Mouse (Mus musculus): ENCODE data around the gene Pnliprp2. TPM values are rescaled to one million over a fixed set of nuclear protein-coding genes. Genes with fewer than 3 reads are reported as not detected.

The Pnliprp2 gene
- total and polyA plus RNA-seq, 3 experiments = not detected

- H3K27me3 ChIP-seq (ENCODE audit: control insufficient read depth in 1 of 2, insufficient read depth in 2 of 2, low read length in 2 of 2) = no peaks in the 10 kb centered on the region
- H3K4me3 ChIP-seq (ENCODE audit: control insufficient read depth in 1 of 2, insufficient read depth in 1 of 2, low read depth in 2 of 2, low read length in 2 of 2) = no peak overlapping the region
- DNase-seq (ENCODE audit: low read depth, low spot score) = no peak
- no peaks in the 10 kb centered on the region for H3K36me3 ChIP-seq (ENCODE audit: control insufficient read depth in 1 of 2, insufficient read depth in 2 of 2, low read length in 2 of 2)
- H3K27ac ChIP-seq (ENCODE audit: control insufficient read depth, low read depth, low read length) = no peak overlapping the region
- TF ChIP-seq POLR2AphosphoS2 (IDR thresholded peaks at IDR 0.05; ENCODE audit: low read length) (no peak), CTCF (IDR thresholded peaks at IDR 0.05 in 2 of 3, conservative IDR thresholded peaks at IDR 0.05 in 1 of 3; ENCODE audit: control insufficient read depth in 1 of 3, insufficient read depth in 1 of 3, low read depth in 2 of 3, low read length in 3 of 3, poor library complexity in 1 of 3, severe bottlenecking in 1 of 3) (no peak), MEF2A (IDR thresholded peaks at IDR 0.05; ENCODE audit: extremely low read depth, insufficient replicate concordance, low read depth, low read length, poor library complexity, severe bottlenecking) (no peak), TBP (IDR thresholded peaks at IDR 0.05; ENCODE audit: low read depth, low read length) (no peak), ZMIZ1 (IDR thresholded peaks at IDR 0.05; ENCODE audit: low read depth, low read length) (no peak), UBTF (IDR thresholded peaks at IDR 0.05; ENCODE audit: borderline replicate concordance, insufficient read depth, low read depth, low read length) (no peak), HCFC1 (IDR thresholded peaks at IDR 0.05; ENCODE audit: low read depth, low read length) (no peak), TAL1 (IDR thresholded peaks at IDR 0.05; ENCODE audit: low read length) (no peak)
- H3K79me2 ChIP-seq (ENCODE audit: control insufficient read depth, insufficient read depth, low read length, poor library complexity) = no peaks in the 10 kb centered on the region
- no peak overlapping the region for H3K9ac ChIP-seq (ENCODE audit: control insufficient read depth, low read depth, low read length, poor library complexity, severe bottlenecking)
- no peaks in the 10 kb centered on the region for H3K4me1 ChIP-seq (ENCODE audit: control insufficient read depth in 1 of 2, insufficient read depth in 2 of 2, low read length in 2 of 2)
- H3K9me3 ChIP-seq (replicated peaks; ENCODE audit: insufficient read depth, low read length) = no peaks in the 10 kb centered on the region
These were observed 16.9 kb downstream of the Pnliprp2 start for GRCm38 (mm10) chr19:58776461-58776860.

GRCm38 (mm10) chr19:58781566-58781965 lies 22.0 kb downstream of the Pnliprp2 start:
- no peaks in the 10 kb centered on the region for H3K4me1 ChIP-seq (ENCODE audit: control insufficient read depth in 1 of 2, insufficient read depth in 2 of 2, low read length in 2 of 2)
- DNase-seq (ENCODE audit: low read depth, low spot score) = no peak
- no peak overlapping the region for H3K4me3 ChIP-seq (ENCODE audit: control insufficient read depth in 1 of 2, insufficient read depth in 1 of 2, low read depth in 2 of 2, low read length in 2 of 2)
- H3K79me2 ChIP-seq (ENCODE audit: control insufficient read depth, insufficient read depth, low read length, poor library complexity) = no peaks in the 10 kb centered on the region
- H3K9me3 ChIP-seq (replicated peaks; ENCODE audit: insufficient read depth, low read length) = no peaks in the 10 kb centered on the region
- no peaks in the 10 kb centered on the region for H3K27me3 ChIP-seq (ENCODE audit: control insufficient read depth in 1 of 2, insufficient read depth in 2 of 2, low read length in 2 of 2)
- no peaks in the 10 kb centered on the region for H3K36me3 ChIP-seq (ENCODE audit: control insufficient read depth in 1 of 2, insufficient read depth in 2 of 2, low read length in 2 of 2)
- H3K9ac ChIP-seq (ENCODE audit: control insufficient read depth, low read depth, low read length, poor library complexity, severe bottlenecking) = no peak overlapping the region
- H3K27ac ChIP-seq (ENCODE audit: control insufficient read depth, low read depth, low read length) = no peak overlapping the region
- TF ChIP-seq CHD2 (IDR thresholded peaks at IDR 0.05; ENCODE audit: low read length) = no peak
- no peak for TF ChIP-seq POLR2A (IDR thresholded peaks at IDR 0.05; ENCODE audit: control insufficient read depth in 1 of 2, insufficient read depth in 1 of 2, low read depth in 1 of 2, low read length in 2 of 2, poor library complexity in 1 of 2)
- no peak for TF ChIP-seq TBP (IDR thresholded peaks at IDR 0.05; ENCODE audit: low read depth, low read length)

- Histone ChIP-seq H3K79me2 (ENCODE audit: control insufficient read depth, insufficient read depth, low read length, poor library complexity) (no peaks in the 10 kb centered on the region), H3K4me3 (ENCODE audit: control insufficient read depth in 1 of 2, insufficient read depth in 1 of 2, low read depth in 2 of 2, low read length in 2 of 2) (no peak overlapping the region), H3K27ac (ENCODE audit: control insufficient read depth, low read depth, low read length) (no peak overlapping the region), H3K9me3 (replicated peaks; ENCODE audit: insufficient read depth, low read length) (no peaks in the 10 kb centered on the region), H3K4me1 (ENCODE audit: control insufficient read depth in 1 of 2, insufficient read depth in 2 of 2, low read length in 2 of 2) (no peaks in the 10 kb centered on the region), H3K36me3 (ENCODE audit: control insufficient read depth in 1 of 2, insufficient read depth in 2 of 2, low read length in 2 of 2) (no peaks in the 10 kb centered on the region), H3K27me3 (ENCODE audit: control insufficient read depth in 1 of 2, insufficient read depth in 2 of 2, low read length in 2 of 2) (no peaks in the 10 kb centered on the region), H3K9ac (ENCODE audit: control insufficient read depth, low read depth, low read length, poor library complexity, severe bottlenecking) (no peak overlapping the region)
- TF ChIP-seq MAX (IDR thresholded peaks at IDR 0.05; ENCODE audit: low read length) (no peak), NRF1 (IDR thresholded peaks at IDR 0.05; ENCODE audit: insufficient read depth, low read depth, low read length, poor library complexity, severe bottlenecking) (no peak), UBTF (IDR thresholded peaks at IDR 0.05; ENCODE audit: borderline replicate concordance, insufficient read depth, low read depth, low read length) (no peak), POLR2AphosphoS2 (IDR thresholded peaks at IDR 0.05; ENCODE audit: low read length) (no peak), ETS1 (IDR thresholded peaks at IDR 0.05; ENCODE audit: low read depth, low read length) (no peak), E2F4 (IDR thresholded peaks at IDR 0.05; ENCODE audit: borderline replicate concordance, low read depth, low read length) (no peak), CHD1 (IDR thresholded peaks at IDR 0.05; ENCODE audit: low read depth, low read length) (no peak), ZMIZ1 (IDR thresholded peaks at IDR 0.05; ENCODE audit: low read depth, low read length) (no peak)
- DNase-seq (ENCODE audit: low read depth, low spot score) = no peak
These were observed 24.4 kb downstream of the Pnliprp2 start for GRCm38 (mm10) chr19:58783938-58784337.
